In the genomic region with DNA sequence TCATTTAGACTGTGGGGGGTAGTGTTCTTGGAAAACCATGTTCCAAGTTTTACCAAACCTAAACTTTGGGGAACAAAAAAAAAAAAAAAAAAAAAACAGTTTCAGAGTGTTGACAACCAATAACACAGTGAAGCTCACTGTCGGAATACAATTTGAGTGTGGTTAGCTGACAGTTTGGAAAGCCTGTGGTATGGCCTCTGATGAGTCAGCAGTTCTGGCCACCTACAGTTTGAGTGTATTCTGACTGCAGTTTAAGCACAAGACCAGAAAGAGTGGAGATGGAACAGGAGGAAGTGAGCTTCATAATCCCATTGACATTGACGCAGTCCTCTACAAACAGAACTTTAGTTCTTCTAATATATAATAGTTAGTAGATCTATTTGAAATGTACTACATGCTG, we compare ENCODE assay signal across 27 mouse cellular contexts.
A peak's percentile ranks its signal among the peaks of the same experiment; 100 is the strongest.
DNase-seq lines count a peak whose midpoint lies in the region; ATAC-seq lines count a peak whose summit lies in the region.
"Had no signal": no experiment of that assay in that cellular context is flagged by ENCODE, and none has a peak within 500 bp of the region (broad histone marks: within the 10 kb centered on the region; RNA-seq: fewer than 3 reads in every experiment).

No protein-coding gene starts in this region.

- H3K4me1 ChIP-seq in forebrain, embryonic 13.5 days = no peaks in the 10 kb centered on the region
- H3K4me1 ChIP-seq: forebrain, embryonic 15.5 days; hindbrain, embryonic 10.5 days; hindbrain, embryonic 15.5 days; limb, embryonic 12.5 days; midbrain, embryonic 10.5 days; midbrain, embryonic 15.5 days; neural tube, embryonic 15.5 days had no signal

- H3K9me3 ChIP-seq in forebrain, embryonic 13.5 days (replicated peaks) = no peaks in the 10 kb centered on the region
- H3K9me3 ChIP-seq: forebrain, embryonic 15.5 days; heart, embryonic 13.5 days; hindbrain, embryonic 10.5 days; hindbrain, embryonic 15.5 days; limb, embryonic 12.5 days; midbrain, embryonic 10.5 days; midbrain, embryonic 15.5 days; neural tube, embryonic 15.5 days had no signal

- 94% methylated on average over 2 of the region's 2 CpGs for WGBS in forebrain, embryonic 13.5 days

- no peak overlapping the region for H3K9ac ChIP-seq in forebrain, embryonic 13.5 days
- H3K9ac ChIP-seq: forebrain, embryonic 15.5 days; heart, embryonic 13.5 days; hindbrain, embryonic 15.5 days; limb, embryonic 12.5 days; midbrain, embryonic 15.5 days; neural tube, embryonic 15.5 days had no signal

- H3K4me2 ChIP-seq in forebrain, embryonic 13.5 days = no peak overlapping the region
- H3K4me2 ChIP-seq: forebrain, embryonic 15.5 days; heart, embryonic 13.5 days; hindbrain, embryonic 15.5 days; limb, embryonic 12.5 days; liver, embryonic 11.5 days; midbrain, embryonic 15.5 days; neural tube, embryonic 15.5 days had no signal

- peak; percentile 78 for DNase-seq in 3T3-L1 (ENCODE audit: low read depth, low spot score)
- peak; percentile 21 for DNase-seq in 416B (ENCODE audit: low read depth)
- DNase-seq in cerebellum, postnatal 25 days = no peak
- DNase-seq: adrenal gland, adult 8-10 months; cerebellum, adult 11-12 months; cerebellum, postnatal 10 days; heart, postnatal 10 days; kidney, adult 11 months; kidney, postnatal 14 days; lung, postnatal 4 days; right cerebral cortex, postnatal 4 days; thymus, adult 18-20 months had no signal

- H3K27me3 ChIP-seq in forebrain, embryonic 13.5 days = no peaks in the 10 kb centered on the region
- H3K27me3 ChIP-seq: forebrain, embryonic 15.5 days; heart, embryonic 13.5 days; hindbrain, embryonic 15.5 days; limb, embryonic 12.5 days; midbrain, embryonic 15.5 days; neural tube, embryonic 15.5 days had no signal

- no peak overlapping the region for H3K4me3 ChIP-seq in forebrain, embryonic 13.5 days
- H3K4me3 ChIP-seq: forebrain, embryonic 15.5 days; heart, embryonic 13.5 days; hindbrain, embryonic 10.5 days; hindbrain, embryonic 15.5 days; left cerebral cortex, adult 2 months; limb, embryonic 12.5 days; midbrain, embryonic 10.5 days; midbrain, embryonic 15.5 days; neural tube, embryonic 15.5 days had no signal

- ATAC-seq in common myeloid progenitor, adult 5-6 weeks (replicated peaks; ENCODE audit: low read depth, poor library complexity, severe bottlenecking) = peak; percentile 100
- ATAC-seq in megakaryocyte-erythroid progenitor cell, adult 5-6 weeks (replicated peaks; ENCODE audit: low FRiP score, low TSS enrichment, poor library complexity, severe bottlenecking) = peak; percentile 67
- ATAC-seq in forebrain, embryonic 13.5 days = no peak
- ATAC-seq: forebrain, embryonic 15.5 days; inflammation-experienced regulatory T-cells, adult 6 months; midbrain, embryonic 15.5 days had no signal

- no peak overlapping the region for H3K27ac ChIP-seq in forebrain, embryonic 13.5 days
- H3K27ac ChIP-seq: forebrain, embryonic 15.5 days; heart, embryonic 13.5 days; hindbrain, embryonic 10.5 days; hindbrain, embryonic 15.5 days; left cerebral cortex, adult 2 months; limb, embryonic 12.5 days; midbrain, embryonic 10.5 days; midbrain, embryonic 15.5 days; neural tube, embryonic 15.5 days; stomach, postnatal 0 days had no signal

- H3K36me3 ChIP-seq in forebrain, embryonic 13.5 days (ENCODE audit: poor library complexity, severe bottlenecking) = no peaks in the 10 kb centered on the region
- H3K36me3 ChIP-seq: forebrain, embryonic 15.5 days; heart, embryonic 13.5 days; hindbrain, embryonic 10.5 days; hindbrain, embryonic 15.5 days; limb, embryonic 12.5 days; midbrain, embryonic 10.5 days; midbrain, embryonic 15.5 days; neural tube, embryonic 15.5 days had no signal

Comparison
In these comparisons a context has a peak if more than half of its experiments do, and no peak if none do; other contexts are left out.
1. DNase-seq: peak in 3T3-L1 (single experiment) and 416B (single experiment); none in cerebellum, postnatal 25 days (0 of 2).